Mouse (Mus musculus) intestine, embryonic 14.5 days (tissue): ENCODE measurements around the gene Zfp82. TPM values are rescaled to one million over a fixed set of nuclear protein-coding genes. Genes with fewer than 3 reads are reported as not detected.

Experiments used
- ATAC-seq: fragments of 200-750 bp; cut with Nextera tagmentation; replicated peaks from 2 replicates; pipeline ENCODE4 v1.8.0; 2017; ENCODE audit warnings: low read depth, moderate number of reproducible peaks, moderate TSS enrichment, moderate library complexity; ENCODE audit not compliant: low FRiP score, low TSS enrichment
- DNase-seq: peaks from one replicate; pipeline ENCODE4 v3.0.0-alpha.2; 2018; ENCODE audit warnings: low spot score
- H3K27ac ChIP-seq: fragments of 300-500 bp; sonication (generic); 2 replicates; pipeline ENCODE4 v1.5.1; 2014; ENCODE audit warnings: low read depth, mild to moderate bottlenecking, control low read depth
- H3K27me3 ChIP-seq: fragments of 300-500 bp; sonication (generic); replicated peaks from 2 replicates; pipeline ENCODE4 v1.6.1; 2014; ENCODE audit warnings: low read length, control low read depth; ENCODE audit not compliant: control insufficient read depth, insufficient read depth
- H3K36me3 ChIP-seq: fragments of 300-500 bp; sonication (generic); 2 replicates; pipeline ENCODE4 v1.6.1; 2014; ENCODE audit warnings: low read length, control low read depth; ENCODE audit not compliant: control insufficient read depth, insufficient read depth
- H3K4me1 ChIP-seq: fragments of 300-500 bp; sonication (generic); replicated peaks from 2 replicates; pipeline ENCODE4 v1.6.1; 2014; ENCODE audit warnings: low read length, control low read depth, mixed read lengths; ENCODE audit not compliant: control insufficient read depth, insufficient read depth
- H3K4me2 ChIP-seq: fragments of 300-500 bp; sonication (generic); 2 replicates; pipeline ENCODE4 v1.6.1; 2014; ENCODE audit warnings: low read length
- H3K4me3 ChIP-seq: fragments of 300-500 bp; sonication (generic); 2 replicates; pipeline ENCODE4 v1.5.1; 2014; ENCODE audit warnings: low read depth, low read length, control low read depth, mixed read lengths
- H3K9ac ChIP-seq: fragments of 300-500 bp; sonication (generic); 2 replicates; pipeline ENCODE4 v1.6.1; 2014; ENCODE audit warnings: mild to moderate bottlenecking, low read length
- H3K9me3 ChIP-seq: fragments of 300-500 bp; sonication (generic); 2 replicates; pipeline ENCODE4 v1.6.1; 2016; ENCODE audit warnings: low read length, control low read depth; ENCODE audit not compliant: control insufficient read depth
- WGBS: fragments of 180-500 bp; shearing (Covaris S2); extraction: QIAGEN DNeasy Blood & Tissue Kit; methylation state at CpG from one replicate; pipeline ENCODE4 v1.1.7; 2014; 5-methylcytosine and 5-hydroxymethylcytosine counted together
- polyA plus RNA-seq: library from polyadenylated mRNA; unstranded; fragments of >200 nt; fragmentation: Nextera tagmentation; extraction: Ambion mirVana; gene quantifications from 2 replicates; pipeline ENCODE4 v1.2.1, GENCODE M21; 2014

Gene Zfp82
- polyA plus RNA-seq, 1 experiment from 2014 or later = 4.9 TPM

GRCm38 (mm10) chr7:30094646-30095429, 22.1 kb upstream of the Zfp82 start, which contains the start of gene Zfp260:
Gene Zfp260, plus strand, starts transcription at chr7:30094777.
- peak within 1 kb of the TSS; percentile 83 for H3K9ac ChIP-seq
- H3K27ac ChIP-seq = peak within 1 kb of the TSS; percentile 98
- peak within 1 kb of the TSS; percentile 78 for H3K4me2 ChIP-seq
- H3K4me3 ChIP-seq = peak within 1 kb of the TSS; percentile 81
- H3K36me3 ChIP-seq = peaks cover 14% of the 10 kb centered on the region
- ATAC-seq (peak; percentile 82), DNase-seq (peak; percentile 96)
- no peaks in the 10 kb centered on the region for H3K9me3 ChIP-seq
- under 1% methylated on average over 26 of the region's 26 CpGs for WGBS
- no peaks in the 10 kb centered on the region for H3K27me3 ChIP-seq
- peaks cover 7% of the 10 kb centered on the region; the same call in 1 of the 2 replicates for H3K4me1 ChIP-seq

- 65% methylated on average over 6 of the region's 6 CpGs for WGBS
- peaks cover 13% of the 10 kb centered on the region for H3K4me1 ChIP-seq
- no peak for ATAC-seq
- DNase-seq = no peak
- H3K36me3 ChIP-seq = peaks cover 5% of the 10 kb centered on the region
- no peak overlapping the region; the same call in 1 of the 2 replicates for H3K27ac ChIP-seq
- no peaks in the 10 kb centered on the region for H3K27me3 ChIP-seq
- H3K4me2 ChIP-seq = peak overlapping the region; percentile 78
- H3K9ac ChIP-seq = peak overlapping the region; percentile 83
- no peaks in the 10 kb centered on the region for H3K9me3 ChIP-seq
- H3K4me3 ChIP-seq = peak overlapping the region; percentile 81
Measured at GRCm38 (mm10) chr7:30093918-30094415, 21.3 kb upstream of the Zfp82 start.

GRCm38 (mm10) chr7:30092666-30093065, 20.0 kb upstream of the Zfp82 start:
- Histone ChIP-seq H3K9ac (no peak overlapping the region), H3K4me2 (no peak overlapping the region), H3K4me3 (no peak overlapping the region), H3K9me3 (no peaks in the 10 kb centered on the region), H3K27me3 (no peaks in the 10 kb centered on the region), H3K36me3 (no peaks in the 10 kb centered on the region), H3K27ac (no peak overlapping the region), H3K4me1 (peaks cover 15% of the 10 kb centered on the region)
- DNase-seq (no peak), ATAC-seq (no peak)
- WGBS = 84% methylated on average over 9 of the region's 9 CpGs

- Histone ChIP-seq H3K4me2 (peak overlapping the region; percentile 67), H3K27me3 (no peaks in the 10 kb centered on the region), H3K9ac (peak overlapping the region; percentile 53), H3K36me3 (peaks cover 6% of the 10 kb centered on the region; the same call in 1 of the 2 replicates), H3K9me3 (no peaks in the 10 kb centered on the region), H3K4me1 (peaks cover 14% of the 10 kb centered on the region), H3K27ac (peak overlapping the region; percentile 36; the same call in 1 of the 2 replicates), H3K4me3 (peak overlapping the region; percentile 67)
- DNase-seq (no peak), ATAC-seq (no peak)
- WGBS = 11% methylated on average over 9 of the region's 9 CpGs
Measured at GRCm38 (mm10) chr7:30090970-30091585, 18.4 kb upstream of the Zfp82 start.

GRCm38 (mm10) chr7:30090092-30090969, 17.6 kb upstream of the Zfp82 start, which contains the start of the genes Gm26920 and Zfp566:
Gene Gm26920, minus strand, starts transcription at chr7:30090410.
Gene Zfp566, minus strand, starts transcription at chr7:30090527.
- WGBS = under 1% methylated on average over 40 of the region's 40 CpGs
- H3K9me3 ChIP-seq = no peaks in the 10 kb centered on the region
- DNase-seq = peak; percentile 96
- H3K27me3 ChIP-seq = no peaks in the 10 kb centered on the region
- peaks cover 13% of the 10 kb centered on the region for H3K36me3 ChIP-seq
- H3K4me2 ChIP-seq = peak within 1 kb of the TSS; percentile 67
- H3K9ac ChIP-seq = peak within 1 kb of the TSS; percentile 53
- peak within 1 kb of the TSS; percentile 67 for H3K4me3 ChIP-seq
- ATAC-seq = peak; percentile 91
- H3K27ac ChIP-seq = peak within 1 kb of the TSS; percentile 69
- H3K4me1 ChIP-seq = peaks cover 14% of the 10 kb centered on the region

- peaks cover 14% of the 10 kb centered on the region for H3K4me1 ChIP-seq
- peak overlapping the region; percentile 67 for H3K4me3 ChIP-seq
- ATAC-seq (no peak; the same call in 1 of the 2 replicates), DNase-seq (no peak)
- peaks cover 22% of the 10 kb centered on the region for H3K36me3 ChIP-seq
- H3K9me3 ChIP-seq = no peaks in the 10 kb centered on the region
- no peak overlapping the region for H3K27ac ChIP-seq
- H3K27me3 ChIP-seq = no peaks in the 10 kb centered on the region
- H3K9ac ChIP-seq = peak overlapping the region; percentile 53
- peak overlapping the region; percentile 67 for H3K4me2 ChIP-seq
- WGBS = 10% methylated on average over 6 of the region's 6 CpGs
Measured at GRCm38 (mm10) chr7:30089405-30089804, 16.7 kb upstream of the Zfp82 start.

GRCm38 (mm10) chr7:30086524-30086923, 13.8 kb upstream of the Zfp82 start:
- no peak for ATAC-seq
- no peaks in the 10 kb centered on the region for H3K9me3 ChIP-seq
- no peak for DNase-seq
- no peak overlapping the region for H3K4me3 ChIP-seq
- H3K4me1 ChIP-seq = peaks cover 10% of the 10 kb centered on the region
- no peaks in the 10 kb centered on the region for H3K27me3 ChIP-seq
- no peak overlapping the region for H3K27ac ChIP-seq
- WGBS = 88% methylated on average over 9 of the region's 9 CpGs
- H3K4me2 ChIP-seq = no peak overlapping the region
- H3K36me3 ChIP-seq = peaks cover 29% of the 10 kb centered on the region
- H3K9ac ChIP-seq = no peak overlapping the region

GRCm38 (mm10) chr7:30064622-30065021, 8.1 kb downstream of the Zfp82 start:
- 81% methylated on average over 5 of the region's 5 CpGs for WGBS

More at GRCm38 (mm10) chr7:30064622-30065021, 8.1 kb downstream of the Zfp82 start:
- Histone ChIP-seq H3K4me2 (no peak overlapping the region), H3K36me3 (peaks cover 35% of the 10 kb centered on the region), H3K27me3 (no peaks in the 10 kb centered on the region), H3K9ac (no peak overlapping the region), H3K4me1 (no peaks in the 10 kb centered on the region), H3K9me3 (no peaks in the 10 kb centered on the region), H3K4me3 (no peak overlapping the region), H3K27ac (no peak overlapping the region)
- no peak for ATAC-seq
- DNase-seq = no peak
